Mouse (Mus musculus) lung, embryonic 15.5 days (tissue): Measurements from ENCODE around the gene Cd207. TPM values are rescaled to one million over a fixed set of nuclear protein-coding genes. Genes with fewer than 3 reads are reported as not detected.

Source experiments
- ATAC-seq: fragments of 200-750 bp; cut with Nextera tagmentation; 2 replicates; pipeline ENCODE4 v1.8.0; 2017; ENCODE audit warnings: moderate number of reproducible peaks, borderline replicate concordance; ENCODE audit not compliant: low FRiP score, low TSS enrichment; ENCODE audit errors: extremely low read depth
- H3K27ac ChIP-seq: fragments of 300-500 bp; sonication (generic); 2 replicates; pipeline ENCODE4 v1.5.1; 2015; ENCODE audit warnings: moderate library complexity, mild to moderate bottlenecking, inconsistent platforms
- H3K27me3 ChIP-seq: fragments of 300-500 bp; sonication (generic); 2 replicates; pipeline ENCODE4 v1.6.1; 2015; ENCODE audit warnings: inconsistent platforms
- H3K36me3 ChIP-seq: fragments of 300-500 bp; sonication (generic); 2 replicates; pipeline ENCODE4 v1.6.1; 2015; ENCODE audit warnings: inconsistent platforms
- H3K4me1 ChIP-seq: fragments of 300-500 bp; sonication (generic); 2 replicates; pipeline ENCODE4 v1.6.1; 2015; ENCODE audit warnings: inconsistent platforms
- H3K4me2 ChIP-seq: fragments of 300-500 bp; sonication (generic); 2 replicates; pipeline ENCODE4 v1.6.1; 2015; ENCODE audit warnings: inconsistent platforms, mild to moderate bottlenecking, moderate library complexity
- H3K4me3 ChIP-seq: fragments of 300-500 bp; sonication (generic); 2 replicates; pipeline ENCODE4 v1.5.1; 2015; ENCODE audit warnings: mild to moderate bottlenecking, inconsistent platforms
- H3K9ac ChIP-seq: fragments of 300-500 bp; sonication (generic); 2 replicates; pipeline ENCODE4 v1.6.1; 2015; ENCODE audit warnings: inconsistent platforms
- H3K9me3 ChIP-seq: fragments of 300-500 bp; sonication (generic); 2 replicates; pipeline ENCODE4 v1.6.1; 2016; ENCODE audit warnings: inconsistent platforms
- WGBS: fragments of 180-500 bp; shearing (Covaris S2); methylation state at CpG from one replicate; pipeline ENCODE4 v1.1.7; 2015; 5-methylcytosine and 5-hydroxymethylcytosine counted together
- polyA plus RNA-seq: library from polyadenylated mRNA; unstranded; fragments of >200 nt; fragmentation: Nextera tagmentation; extraction: Ambion mirVana; gene quantifications from 2 replicates; pipeline ENCODE4 v1.2.1, GENCODE M21; 2015

Gene Cd207
- polyA plus RNA-seq, 1 experiment from 2014 or later, result not detected

DNA sequence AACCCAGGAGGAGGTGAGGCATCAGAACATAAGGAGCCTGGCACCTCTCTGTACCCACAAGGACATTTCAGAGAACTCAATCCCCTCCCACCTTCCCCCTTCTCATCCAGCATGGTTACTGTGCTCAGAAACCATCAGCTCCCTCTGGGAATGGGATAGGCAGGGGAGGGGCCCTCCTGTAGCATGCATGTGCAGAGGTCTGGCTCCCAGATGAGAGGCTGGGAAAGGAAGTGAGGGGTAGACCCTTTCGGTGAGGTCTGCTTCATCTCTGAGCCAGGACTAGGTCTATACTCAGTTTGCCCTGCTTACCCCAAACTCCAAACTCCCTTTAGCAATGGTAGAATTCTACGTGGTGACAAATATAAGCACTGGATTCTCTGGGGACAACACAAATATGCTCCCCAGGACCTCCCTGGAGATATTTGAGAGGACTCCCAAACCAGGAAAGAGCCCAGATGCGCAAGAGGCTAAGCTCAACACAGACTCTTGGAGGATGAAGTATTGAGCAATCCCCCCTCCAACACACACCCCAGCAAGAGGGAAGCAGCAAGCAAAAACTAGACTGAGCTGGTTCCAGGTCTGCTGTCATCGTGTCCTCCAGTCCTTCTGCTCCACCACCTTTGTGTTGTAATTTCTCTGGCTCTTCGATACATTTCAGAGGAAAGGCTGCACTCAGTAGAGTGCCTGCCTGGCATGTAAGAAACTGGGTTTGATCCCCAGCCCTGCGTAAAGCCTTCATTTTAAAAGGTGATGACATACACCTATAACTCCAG lies 30.3 kb upstream of the Cd207 start:
- H3K9me3 ChIP-seq, result no peaks in the 10 kb centered on the region
- peaks cover 21% of the 10 kb centered on the region for H3K4me1 ChIP-seq
- H3K27ac ChIP-seq, result no peak overlapping the region
- 10% methylated on average over 6 of the region's 6 CpGs for WGBS
- no peak for ATAC-seq
- no peak overlapping the region for H3K4me3 ChIP-seq
- no peaks in the 10 kb centered on the region for H3K36me3 ChIP-seq
- no peak overlapping the region for H3K9ac ChIP-seq
- peaks cover 99% of the 10 kb centered on the region for H3K27me3 ChIP-seq
- H3K4me2 ChIP-seq, result no peak overlapping the region

DNA sequence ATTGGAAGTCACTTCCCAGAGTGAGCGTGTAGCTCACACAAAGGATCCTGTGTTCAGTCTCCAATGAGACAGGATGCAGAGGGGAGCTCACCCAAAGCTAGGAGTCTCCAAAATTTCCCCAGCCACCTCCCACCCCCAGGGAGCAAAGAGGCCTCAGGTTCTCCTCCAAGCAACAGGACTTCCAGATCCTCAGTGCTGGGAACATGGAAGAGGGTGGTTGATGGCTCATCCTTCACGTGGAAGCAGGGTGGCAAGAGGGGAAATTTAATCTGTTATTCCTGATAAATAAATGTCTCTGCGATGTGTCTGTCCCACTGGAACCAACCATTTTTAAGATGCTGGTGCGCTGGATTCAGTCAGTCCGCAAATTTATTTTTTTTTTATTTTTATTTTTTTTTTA lies 27.0 kb upstream of the Cd207 start:
- no peak overlapping the region for H3K4me2 ChIP-seq
- no peaks in the 10 kb centered on the region for H3K36me3 ChIP-seq
- H3K9ac ChIP-seq, result no peak overlapping the region
- H3K9me3 ChIP-seq, result no peaks in the 10 kb centered on the region
- no peak overlapping the region for H3K27ac ChIP-seq
- peaks cover 96% of the 10 kb centered on the region for H3K27me3 ChIP-seq
- 21% methylated on average over 5 of the region's 5 CpGs for WGBS
- H3K4me3 ChIP-seq, result no peak overlapping the region
- no peak for ATAC-seq
- H3K4me1 ChIP-seq, result peaks cover 6% of the 10 kb centered on the region; the same call in 1 of the 2 replicates

GRCm38 (mm10) chr6:83704294-83704693 lies 26.6 kb upstream of the Cd207 start:
- Histone ChIP-seq H3K36me3 (no peaks in the 10 kb centered on the region), H3K4me1 (peaks cover 6% of the 10 kb centered on the region; the same call in 1 of the 2 replicates), H3K27ac (no peak overlapping the region), H3K27me3 (peaks cover 96% of the 10 kb centered on the region), H3K9ac (no peak overlapping the region), H3K4me3 (no peak overlapping the region), H3K4me2 (no peak overlapping the region), H3K9me3 (no peaks in the 10 kb centered on the region)
- ATAC-seq, result no peak
- 6% methylated on average over 1 of the region's 1 CpGs for WGBS

GRCm38 (mm10) chr6:83703722-83704078 lies 26.0 kb upstream of the Cd207 start:
- Histone ChIP-seq H3K9ac (no peak overlapping the region), H3K27me3 (peaks cover 96% of the 10 kb centered on the region), H3K4me3 (no peak overlapping the region), H3K9me3 (no peaks in the 10 kb centered on the region), H3K4me2 (no peak overlapping the region), H3K27ac (no peak overlapping the region), H3K4me1 (peaks cover 6% of the 10 kb centered on the region; the same call in 1 of the 2 replicates), H3K36me3 (no peaks in the 10 kb centered on the region)
- ATAC-seq, result no peak
- 1% methylated on average over 10 of the region's 10 CpGs for whole genome bisulfite sequencing

GRCm38 (mm10) chr6:83703000-83703721 lies 25.5 kb upstream of the Cd207 start:
- 2% methylated on average over 27 of the region's 27 CpGs for WGBS
- Histone ChIP-seq H3K4me2 (no peak overlapping the region), H3K9me3 (no peaks in the 10 kb centered on the region), H3K4me1 (peaks cover 6% of the 10 kb centered on the region; the same call in 1 of the 2 replicates), H3K27ac (no peak overlapping the region), H3K4me3 (no peak overlapping the region), H3K9ac (no peak overlapping the region), H3K27me3 (peaks cover 96% of the 10 kb centered on the region), H3K36me3 (no peaks in the 10 kb centered on the region)
- ATAC-seq, result no peak

- under 1% methylated on average over 53 of the region's 53 CpGs for WGBS
- H3K4me3 ChIP-seq, result no peak overlapping the region
- no peak overlapping the region for H3K27ac ChIP-seq
- peak; percentile 46; the same call in 1 of the 2 replicates for ATAC-seq
- peaks cover 6% of the 10 kb centered on the region; the same call in 1 of the 2 replicates for H3K4me1 ChIP-seq
- no peaks in the 10 kb centered on the region for H3K36me3 ChIP-seq
- no peak overlapping the region for H3K9ac ChIP-seq
- peaks cover 96% of the 10 kb centered on the region for H3K27me3 ChIP-seq
- H3K4me2 ChIP-seq, result no peak overlapping the region
- no peaks in the 10 kb centered on the region for H3K9me3 ChIP-seq
These were observed 24.7 kb upstream of the Cd207 start for GRCm38 (mm10) chr6:83702146-83702999.

- Histone ChIP-seq H3K9me3 (no peaks in the 10 kb centered on the region), H3K9ac (no peak overlapping the region), H3K27me3 (peaks cover 96% of the 10 kb centered on the region), H3K4me2 (no peak overlapping the region), H3K27ac (no peak overlapping the region), H3K36me3 (no peaks in the 10 kb centered on the region), H3K4me3 (no peak overlapping the region), H3K4me1 (peaks cover 6% of the 10 kb centered on the region; the same call in 1 of the 2 replicates)
- ATAC-seq, result no peak
- 0% methylated on average over 11 of the region's 11 CpGs for WGBS
These were observed 23.3 kb upstream of the Cd207 start for GRCm38 (mm10) chr6:83701001-83701400.

GRCm38 (mm10) chr6:83699971-83700370 lies 22.3 kb upstream of the Cd207 start:
- H3K27me3 ChIP-seq, result peaks cover 96% of the 10 kb centered on the region
- no peak overlapping the region for H3K4me2 ChIP-seq
- no peak overlapping the region for H3K4me3 ChIP-seq
- ATAC-seq, result no peak
- no peak overlapping the region for H3K9ac ChIP-seq
- 3% methylated on average over 5 of the region's 5 CpGs for WGBS
- H3K9me3 ChIP-seq, result no peaks in the 10 kb centered on the region
- no peaks in the 10 kb centered on the region for H3K36me3 ChIP-seq
- peaks cover 6% of the 10 kb centered on the region; the same call in 1 of the 2 replicates for H3K4me1 ChIP-seq
- H3K27ac ChIP-seq, result no peak overlapping the region

DNA sequence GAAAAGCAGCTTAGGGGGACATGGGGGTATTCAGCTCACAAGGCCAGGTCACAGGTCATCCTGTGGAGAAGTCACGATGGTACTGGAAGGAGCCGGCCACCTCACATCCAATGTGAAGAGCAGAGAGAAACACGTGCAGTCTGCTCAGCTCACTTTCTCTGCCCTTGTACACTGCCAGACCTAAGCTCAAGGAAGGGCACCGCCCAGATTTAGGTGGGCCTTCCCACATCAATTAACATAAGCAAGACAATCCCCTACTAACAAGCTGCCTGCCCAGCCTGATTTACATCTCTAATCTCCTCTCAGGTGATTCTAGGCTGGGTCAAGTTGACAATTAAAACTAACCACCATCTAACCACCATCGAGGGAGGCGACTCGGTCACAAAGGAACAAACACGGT lies 20.3 kb upstream of the Cd207 start:
- Histone ChIP-seq H3K36me3 (no peaks in the 10 kb centered on the region), H3K9me3 (no peaks in the 10 kb centered on the region), H3K27ac (no peak overlapping the region), H3K4me1 (peaks cover 6% of the 10 kb centered on the region; the same call in 1 of the 2 replicates), H3K4me2 (no peak overlapping the region), H3K27me3 (peaks cover 97% of the 10 kb centered on the region), H3K9ac (no peak overlapping the region), H3K4me3 (no peak overlapping the region)
- 3% methylated on average over 8 of the region's 8 CpGs for WGBS
- no peak for ATAC-seq

DNA sequence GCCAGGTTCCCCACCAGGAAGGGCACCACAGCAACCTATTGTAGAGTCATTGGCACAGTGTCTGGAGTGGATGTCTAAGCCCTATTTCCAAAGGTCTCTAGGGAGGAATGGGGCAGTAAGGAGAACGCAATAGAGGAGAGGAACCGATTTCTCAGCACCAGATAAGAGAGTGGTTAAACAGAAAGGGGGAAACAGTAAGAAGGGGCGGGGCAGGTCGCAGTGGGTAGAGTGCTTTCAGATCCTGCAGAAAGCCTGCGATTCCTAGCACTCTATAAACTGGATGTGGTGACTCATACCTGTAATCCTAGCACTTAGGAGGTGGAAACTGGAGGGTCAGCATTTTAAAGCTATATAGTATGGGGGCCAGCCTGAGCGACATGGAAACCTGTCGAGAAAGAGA lies 19.0 kb upstream of the Cd207 start:
- no peaks in the 10 kb centered on the region for H3K9me3 ChIP-seq
- peaks cover 98% of the 10 kb centered on the region for H3K27me3 ChIP-seq
- ATAC-seq, result no peak
- H3K4me1 ChIP-seq, result no peaks in the 10 kb centered on the region
- no peak overlapping the region for H3K4me2 ChIP-seq
- WGBS, result 2% methylated on average over 7 of the region's 7 CpGs
- H3K4me3 ChIP-seq, result no peak overlapping the region
- no peaks in the 10 kb centered on the region for H3K36me3 ChIP-seq
- no peak overlapping the region for H3K9ac ChIP-seq
- H3K27ac ChIP-seq, result no peak overlapping the region

- Histone ChIP-seq H3K4me1 (no peaks in the 10 kb centered on the region), H3K9me3 (no peaks in the 10 kb centered on the region), H3K9ac (no peak overlapping the region), H3K27ac (no peak overlapping the region), H3K27me3 (peaks cover 99% of the 10 kb centered on the region), H3K4me2 (no peak overlapping the region), H3K4me3 (no peak overlapping the region), H3K36me3 (no peaks in the 10 kb centered on the region)
- no peak for ATAC-seq
- WGBS, result 6% methylated on average over 3 of the region's 3 CpGs
These were observed 18.1 kb upstream of the Cd207 start for GRCm38 (mm10) chr6:83695731-83696130.
